Mouse (Mus musculus) cerebellum, adult 9-10 months (tissue): ENCODE results near the gene Map2k5.

Source experiments
- DNase-seq: peaks from one replicate; pipeline ENCODE4 v3.0.0; 2022

Gene Map2k5

DNA sequence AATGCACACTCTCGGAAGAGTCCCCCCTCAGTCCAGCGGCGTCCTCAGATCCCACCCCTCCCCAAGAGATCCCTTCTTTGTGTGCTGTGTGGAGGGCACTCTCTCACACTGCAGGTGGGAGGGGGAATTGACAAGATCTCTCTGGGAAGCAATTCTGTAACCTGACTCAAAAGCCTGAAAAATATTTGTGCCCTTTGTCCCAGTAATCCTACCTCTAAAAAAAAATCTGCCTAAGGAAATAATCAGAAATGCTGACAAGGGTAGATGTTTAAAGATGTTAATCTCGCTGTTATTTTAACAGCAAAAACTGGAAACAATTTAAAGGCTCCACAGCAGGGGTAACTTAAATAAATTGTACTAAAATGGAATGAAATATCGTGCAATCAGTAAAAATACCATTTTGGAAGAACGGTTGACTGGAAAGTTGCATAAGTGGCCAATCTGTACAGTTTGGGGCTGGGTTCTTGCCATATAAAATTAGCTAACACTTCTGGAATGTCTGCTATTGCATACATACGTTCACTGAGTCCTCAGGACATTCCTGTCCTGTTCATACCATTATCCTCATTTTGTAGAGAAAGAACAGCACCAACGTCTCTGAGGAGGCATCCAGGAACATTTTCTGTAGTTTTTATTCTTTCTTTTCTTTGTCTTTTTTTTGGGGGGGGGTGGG, 255.4 kb downstream of the Map2k5 start:
- DNase-seq, result no peak

- DNase-seq, result no peak
Measured at GRCm38 (mm10) chr9:63118385-63118784, 259.3 kb downstream of the Map2k5 start.
